Mouse (Mus musculus): ENCODE data around the gene Rbpms2.

GRCm38 (mm10) chr9:65636926-65637325 lies 7.5 kb downstream of the Rbpms2 start:
- no peak for TF ChIP-seq POLR2A (IDR thresholded peaks at IDR 0.05; ENCODE audit: insufficient read depth, low read depth, low read length)
- no peak for TF ChIP-seq CTCF (IDR thresholded peaks at IDR 0.05)
- TF ChIP-seq EP300 (IDR thresholded peaks at IDR 0.05; ENCODE audit: insufficient read depth, low read depth, low read length): no peak

All from heart, adult 2 months (tissue).